Mouse (Mus musculus): ENCODE results near the gene A1cf. TPM values are rescaled to one million over a fixed set of nuclear protein-coding genes. Genes with fewer than 3 reads are reported as not detected.

The A1cf gene
- not detected for total RNA-seq (2022)

- DNase-seq (ENCODE audit: low spot score in 2 of 2): no peak
Observed at GRCm38 (mm10) chr19:31868521-31868920, at the start of gene A1cf. Gene A1cf (plus strand): TSS chr19:31868764.

- DNase-seq (ENCODE audit: low spot score in 2 of 2): no peak
Observed at GRCm38 (mm10) chr19:31834250-31834649, 34.3 kb upstream of the A1cf start.

GRCm38 (mm10) chr19:31861909-31862308 is 6.7 kb upstream of the A1cf start:
- DNase-seq (ENCODE audit: low spot score in 2 of 2): no peak

GRCm38 (mm10) chr19:31862512-31863249 is 5.9 kb upstream of the A1cf start:
- no peak for DNase-seq (ENCODE audit: low spot score in 2 of 2)

GRCm38 (mm10) chr19:31865451-31865850 is 3.1 kb upstream of the A1cf start:
- no peak for DNase-seq (ENCODE audit: low spot score in 2 of 2)

- DNase-seq (ENCODE audit: low spot score in 2 of 2): no peak
Observed at GRCm38 (mm10) chr19:31868076-31868475, 488 bp upstream of the A1cf start.

- no peak for DNase-seq (ENCODE audit: low spot score in 2 of 2)
Observed at GRCm38 (mm10) chr19:31868971-31869370, 407 bp downstream of the A1cf start.

- no peak for DNase-seq (ENCODE audit: low spot score in 2 of 2)
Observed at GRCm38 (mm10) chr19:31871377-31871776, 2.8 kb downstream of the A1cf start.

- DNase-seq (ENCODE audit: low spot score in 2 of 2): no peak
Observed at GRCm38 (mm10) chr19:31877968-31878367, 9.4 kb downstream of the A1cf start.

GRCm38 (mm10) chr19:31884594-31884993 is 16.0 kb downstream of the A1cf start:
- DNase-seq (ENCODE audit: low spot score in 2 of 2): no peak

GRCm38 (mm10) chr19:31887275-31887674 is 18.7 kb downstream of the A1cf start:
- DNase-seq (ENCODE audit: low spot score in 2 of 2): no peak

- DNase-seq (ENCODE audit: low spot score in 2 of 2): no peak
Observed at GRCm38 (mm10) chr19:31889988-31890387, 21.4 kb downstream of the A1cf start.

- no peak for DNase-seq (ENCODE audit: low spot score in 2 of 2)
Observed at GRCm38 (mm10) chr19:31891001-31891893, 22.7 kb downstream of the A1cf start.

GRCm38 (mm10) chr19:31895971-31896370 is 27.4 kb downstream of the A1cf start:
- no peak for DNase-seq (ENCODE audit: low spot score in 2 of 2)

- no peak for DNase-seq (ENCODE audit: low spot score in 2 of 2)
Observed at GRCm38 (mm10) chr19:31896711-31897110, 28.1 kb downstream of the A1cf start.

- no peak for DNase-seq (ENCODE audit: low spot score in 2 of 2)
Observed at GRCm38 (mm10) chr19:31905671-31906070, 37.1 kb downstream of the A1cf start.

GRCm38 (mm10) chr19:31910423-31910822 is 41.9 kb downstream of the A1cf start:
- no peak for DNase-seq (ENCODE audit: low spot score in 2 of 2)

GRCm38 (mm10) chr19:31913946-31914345 is 45.4 kb downstream of the A1cf start:
- DNase-seq (ENCODE audit: low spot score in 2 of 2): no peak

- no peak for DNase-seq (ENCODE audit: low spot score in 2 of 2)
Observed at GRCm38 (mm10) chr19:31920357-31920756, 51.8 kb downstream of the A1cf start.

- no peak for DNase-seq (ENCODE audit: low spot score in 2 of 2)
Observed at GRCm38 (mm10) chr19:31921852-31922251, 53.3 kb downstream of the A1cf start.

- no peak for DNase-seq (ENCODE audit: low spot score in 2 of 2)
Observed at GRCm38 (mm10) chr19:31923615-31924352, 55.2 kb downstream of the A1cf start.

All from gastrocnemius, adult 8-10 months (tissue).